Mouse (Mus musculus): ENCODE measurements at regions not wholly inside any gene's neighbourhood (a gene's known extent, or its start where the extent isn't known, plus 50 kb on each side); places are given as distances from the start of the nearest gene placed in this dataset.
"Not testable (repeated sequence)": the region's sequence is repeated elsewhere in the genome, so short reads cannot be mapped to it uniquely, and the experiment has no call there.

GRCm38 (mm10) chr7:75360874-75361273 lies 51.8 kb upstream of the Sv2b start:
- DNase-seq (ENCODE audit: low spot score in 2 of 2) = no peak

DNA sequence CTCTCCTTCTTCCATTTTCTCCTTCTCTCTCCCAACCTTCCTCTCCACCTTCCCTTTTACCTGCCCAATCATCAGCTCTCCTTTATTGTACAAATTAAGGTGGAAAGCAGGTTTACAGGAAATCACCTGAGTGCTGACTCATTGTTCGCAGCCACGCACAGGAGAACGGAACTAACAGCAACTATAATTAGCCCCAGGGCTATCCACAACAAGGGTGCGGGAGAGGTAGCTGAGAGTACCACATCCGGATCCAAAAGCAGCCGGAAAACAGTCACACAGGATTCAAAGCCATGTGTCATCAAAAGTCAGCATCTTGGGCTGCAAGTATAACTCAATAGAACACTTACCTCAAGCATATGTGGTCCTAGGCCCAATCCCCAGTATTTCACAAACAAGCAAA lies 53.5 kb upstream of the Sv2b start:
- no peak for DNase-seq (ENCODE audit: low spot score in 2 of 2)

GRCm38 (mm10) chr7:75365480-75365879 lies 56.4 kb upstream of the Sv2b start:
- no peak for DNase-seq (ENCODE audit: low spot score in 2 of 2)

- DNase-seq (ENCODE audit: low spot score in 2 of 2) = peak; percentile 75 to 83
Observed at GRCm38 (mm10) chr7:75366285-75366882, 57.3 kb upstream of the Sv2b start.

DNA sequence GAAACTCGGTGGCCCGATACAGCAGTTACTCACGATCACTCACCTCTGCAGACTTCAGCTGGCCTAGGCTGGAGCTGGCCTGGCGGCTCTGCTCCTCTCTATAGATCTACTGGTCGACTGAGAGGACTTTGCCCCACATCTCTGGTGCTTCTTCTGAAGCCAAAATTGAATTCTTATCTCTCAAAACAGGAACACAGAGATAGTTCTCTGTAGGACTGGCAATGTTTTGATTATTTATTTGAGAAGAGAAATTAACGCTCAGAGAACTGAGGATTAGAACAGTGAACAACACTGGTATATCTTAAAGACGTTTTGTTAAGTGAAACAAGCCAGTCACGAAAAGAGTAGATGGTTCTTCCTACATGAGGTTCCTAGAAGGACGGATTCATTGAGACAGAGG lies 59.3 kb upstream of the Sv2b start:
- DNase-seq (ENCODE audit: low spot score in 2 of 2) = no peak

- no peak for DNase-seq (ENCODE audit: low spot score in 2 of 2)
Observed at GRCm38 (mm10) chr7:75369366-75369765, 60.3 kb upstream of the Sv2b start.

DNA sequence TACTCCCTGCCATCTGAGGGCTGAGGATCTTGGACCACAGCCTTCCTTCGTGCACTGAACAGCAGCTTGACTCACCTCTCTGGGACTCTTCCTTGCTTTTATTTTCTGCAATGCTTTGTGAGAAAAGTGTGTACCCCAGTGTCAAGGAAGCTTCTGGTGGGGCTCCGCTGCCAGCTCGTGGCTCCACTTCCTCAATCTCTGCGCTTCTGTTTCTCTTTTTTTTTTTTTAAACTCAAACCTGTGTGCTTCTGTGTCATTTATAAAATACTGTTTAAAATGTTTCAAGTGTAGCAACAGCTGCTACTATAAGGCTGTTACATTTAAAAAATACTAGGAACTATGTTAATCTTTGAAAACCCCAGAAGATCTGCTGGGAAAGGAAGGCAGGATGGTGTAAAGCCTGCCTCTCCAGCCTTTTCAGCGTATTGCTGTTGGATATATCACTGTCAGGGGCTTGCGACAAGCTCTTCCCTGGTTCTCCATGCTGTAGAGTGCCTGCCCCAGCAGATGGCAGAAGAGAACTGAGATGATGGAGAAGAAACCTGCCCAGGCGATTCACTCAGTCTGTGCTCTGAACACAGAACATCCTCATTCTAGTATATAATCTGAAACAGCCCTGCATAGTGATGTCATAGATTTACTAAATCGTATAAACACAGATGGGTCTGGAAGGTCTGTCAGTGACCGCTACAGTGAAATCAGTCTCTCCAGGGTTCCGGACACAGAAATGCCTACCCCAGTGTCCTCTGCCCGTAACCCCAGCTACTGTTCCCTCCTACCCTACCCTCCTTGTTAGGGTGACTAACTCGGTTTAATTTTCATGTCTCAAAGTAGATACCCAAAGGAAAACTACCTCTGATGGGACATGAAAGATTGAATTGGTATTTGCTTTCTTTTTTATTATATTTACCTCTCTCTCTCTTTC lies 61.8 kb upstream of the Sv2b start:
- peak; percentile 71 to 80 for DNase-seq (ENCODE audit: low spot score in 2 of 2)

DNA sequence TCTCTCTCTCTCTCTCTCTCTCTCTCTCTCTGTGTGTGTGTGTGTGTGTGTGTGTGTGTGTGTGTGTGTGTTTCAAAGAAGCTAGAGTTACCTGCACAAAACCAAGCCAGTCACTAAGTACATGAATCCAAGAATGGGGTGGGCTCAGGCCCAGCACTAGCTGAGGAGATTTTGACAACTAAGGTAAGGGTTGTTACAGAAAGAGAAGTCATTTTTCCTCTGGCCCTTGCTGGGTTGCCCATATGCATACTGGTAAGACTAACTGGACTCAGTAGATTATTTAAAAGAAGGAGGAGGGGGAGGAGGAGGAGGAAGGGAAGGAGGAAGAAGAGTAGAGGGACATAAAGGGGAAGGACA lies 62.4 kb upstream of the Sv2b start:
- DNase-seq (ENCODE audit: low spot score in 2 of 2) = no peak

DNA sequence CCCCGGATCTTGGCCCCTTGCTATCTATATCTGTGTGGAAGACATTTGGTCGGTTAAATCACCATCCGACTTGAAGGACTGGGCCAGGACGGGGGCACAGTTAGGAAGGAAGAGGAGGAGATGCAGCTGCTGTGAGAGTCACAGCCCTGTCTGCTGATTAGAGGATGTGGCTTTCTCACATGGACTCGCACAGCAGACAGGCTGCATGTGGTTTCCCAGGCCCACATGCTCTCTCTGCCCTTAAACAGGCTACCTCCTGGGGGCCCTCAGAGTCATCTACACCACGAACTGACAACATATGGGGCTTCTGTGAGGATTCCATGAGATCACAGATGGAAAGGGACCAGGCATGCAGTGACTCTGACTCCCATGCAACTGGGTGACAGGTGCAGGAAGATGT lies 62.9 kb upstream of the Sv2b start:
- DNase-seq (ENCODE audit: low spot score in 2 of 2) = no peak

- DNase-seq (ENCODE audit: low spot score in 2 of 2) = no peak
Observed at GRCm38 (mm10) chr7:75372892-75373444, 63.9 kb upstream of the Sv2b start.

DNA sequence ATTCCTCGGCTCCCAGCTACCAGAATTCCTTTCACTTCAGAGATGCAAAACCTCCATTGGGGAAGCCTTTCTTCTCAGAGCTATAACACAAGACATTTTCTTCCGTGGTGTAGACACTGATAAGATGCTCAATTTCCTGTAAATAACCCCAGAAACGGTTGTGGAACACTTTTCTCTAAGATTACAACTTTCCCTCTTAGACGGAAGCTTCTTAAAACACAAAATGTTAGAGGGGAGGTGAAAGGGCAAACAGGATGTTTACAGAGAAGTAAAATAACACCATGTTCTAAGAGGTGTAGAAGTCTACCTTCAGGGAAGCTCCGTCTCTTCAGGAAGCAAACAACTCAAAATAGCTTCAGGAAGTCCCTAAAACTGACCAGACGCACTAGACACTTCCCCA lies 65.4 kb upstream of the Sv2b start:
- DNase-seq (ENCODE audit: low spot score in 2 of 2) = no peak

- DNase-seq (ENCODE audit: low spot score in 2 of 2) = no peak
Observed at GRCm38 (mm10) chr7:75379595-75379994, 70.5 kb upstream of the Sv2b start.

- DNase-seq (ENCODE audit: low spot score in 2 of 2) = no peak
Observed at GRCm38 (mm10) chr7:75384506-75384911, 70.8 kb upstream of the Akap13 start.

- no peak for DNase-seq (ENCODE audit: low spot score in 2 of 2)
Observed at GRCm38 (mm10) chr7:75387033-75387432, 68.3 kb upstream of the Akap13 start.

DNA sequence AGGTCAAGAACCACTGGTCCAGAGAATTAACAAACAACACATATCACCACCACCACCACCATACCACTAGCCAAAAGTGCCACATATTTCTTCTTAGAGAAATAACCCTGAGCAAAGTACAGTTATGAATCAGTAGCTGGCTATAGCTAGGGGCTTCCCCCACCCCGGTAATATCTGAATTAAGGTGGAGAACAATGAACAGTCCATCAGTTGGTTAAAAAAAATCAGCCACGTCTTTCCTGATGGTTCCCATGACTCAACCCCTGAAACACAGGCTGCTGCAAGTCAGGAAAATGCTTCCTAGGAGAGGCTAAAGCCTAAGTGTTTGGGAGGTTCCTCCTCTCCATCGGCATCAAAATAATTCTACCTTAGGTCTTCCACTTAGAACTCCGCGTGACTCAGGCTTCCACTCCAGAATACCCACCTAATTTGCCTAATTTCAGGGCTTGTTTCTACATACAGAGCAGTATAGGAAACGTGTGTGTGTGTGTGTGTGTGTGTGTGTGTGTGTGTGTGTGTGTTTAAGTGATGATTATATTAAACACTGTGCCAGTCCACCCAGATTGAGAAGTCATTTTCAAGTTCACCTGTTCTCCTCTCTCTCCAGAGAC lies 67.4 kb upstream of the Akap13 start:
- DNase-seq (ENCODE audit: low spot score in 2 of 2) = no peak

DNA sequence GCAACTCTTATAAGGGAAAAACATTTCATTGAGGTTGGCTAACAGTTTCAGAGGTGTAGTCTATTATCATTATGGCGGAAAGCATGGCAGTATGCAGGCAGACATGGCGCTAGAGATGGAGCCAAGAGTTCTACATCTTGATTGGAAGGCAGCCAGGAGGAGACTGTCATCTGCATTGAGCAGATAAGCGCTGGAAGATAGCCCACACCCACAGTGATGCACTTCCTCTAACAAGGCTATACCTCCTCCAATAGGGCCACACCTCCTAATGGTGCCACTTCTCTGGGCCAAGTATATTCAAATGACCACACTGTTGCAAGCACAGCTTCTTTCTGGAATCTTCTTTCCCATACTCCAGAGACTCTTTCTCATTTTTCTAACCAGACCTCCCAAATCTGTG lies 65.2 kb upstream of the Akap13 start:
- no peak for DNase-seq (ENCODE audit: low spot score in 2 of 2)

DNA sequence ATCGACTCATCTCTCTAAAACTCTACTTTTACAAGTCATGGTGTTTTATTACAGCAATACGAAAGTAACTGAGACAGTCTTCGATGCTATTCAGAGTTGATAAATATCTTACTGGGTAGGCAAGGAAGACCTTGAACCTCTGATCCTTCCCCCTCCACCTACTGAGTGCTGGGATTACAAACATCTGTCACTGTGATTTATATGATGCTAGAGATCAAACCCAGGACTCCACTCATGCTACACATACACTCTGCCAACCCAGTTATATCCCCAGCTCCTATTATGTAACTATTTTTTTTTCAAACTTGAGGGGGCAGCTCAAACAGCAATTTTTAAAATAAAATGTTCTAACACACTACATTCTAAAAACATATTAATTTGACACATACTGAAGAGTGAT lies 62.6 kb upstream of the Akap13 start:
- DNase-seq (ENCODE audit: low spot score in 2 of 2) = no peak

DNA sequence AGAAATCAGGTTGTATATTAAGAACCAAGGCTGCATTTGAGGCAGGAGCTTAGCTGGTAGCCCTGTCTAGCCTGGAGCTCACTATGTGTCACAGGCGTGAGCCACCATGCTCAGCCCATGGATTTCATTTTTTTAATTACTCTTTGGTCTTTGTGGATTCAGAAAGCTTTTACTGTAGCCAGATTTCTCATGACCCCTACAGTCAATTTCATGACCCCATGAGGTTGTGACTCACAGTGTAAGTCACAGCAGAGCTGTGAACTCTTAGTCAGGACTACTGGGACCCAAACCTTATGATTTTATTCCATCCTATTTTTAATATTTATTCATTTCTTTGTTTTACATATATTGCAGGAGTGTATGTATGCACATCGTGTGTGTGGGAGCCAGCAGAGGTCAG lies 61.9 kb upstream of the Akap13 start:
- no peak for DNase-seq (ENCODE audit: low spot score in 2 of 2)

DNA sequence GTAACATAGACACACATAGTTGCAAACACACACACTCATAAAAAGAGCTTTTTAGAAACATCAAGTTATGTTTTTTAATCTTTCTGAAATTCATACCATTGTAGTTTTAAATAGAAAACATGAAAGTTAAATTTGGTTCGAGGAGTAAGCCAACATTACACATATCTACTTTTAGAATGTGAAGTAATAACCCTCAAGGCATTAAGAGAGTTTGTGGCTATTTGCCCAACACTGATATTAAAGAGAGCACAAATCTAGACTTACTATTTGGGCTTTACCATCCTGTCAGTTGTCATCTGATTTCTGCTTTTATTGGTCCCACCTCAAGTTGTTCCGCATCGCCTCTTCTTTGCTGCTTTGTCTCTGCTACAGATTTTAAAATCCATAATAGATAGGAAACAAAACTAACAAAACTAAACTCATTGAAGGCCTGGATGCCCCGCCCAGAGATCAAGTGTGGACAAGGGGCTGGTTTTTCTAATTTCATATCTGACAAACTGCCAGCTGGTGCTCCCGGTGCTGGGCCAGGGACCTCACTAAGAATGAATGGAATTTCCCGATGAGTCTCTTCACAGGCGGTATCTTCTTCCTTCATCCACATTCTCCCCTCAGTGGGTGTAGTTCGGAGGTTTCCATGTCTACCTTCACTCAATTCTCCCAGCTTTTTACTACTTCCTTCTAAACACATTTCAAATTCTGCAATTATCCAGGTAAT lies 60.3 kb upstream of the Akap13 start:
- DNase-seq (ENCODE audit: low spot score in 2 of 2) = no peak

GRCm38 (mm10) chr7:75397559-75397958 lies 57.8 kb upstream of the Akap13 start:
- peak; percentile 26 to 30 for DNase-seq (ENCODE audit: low spot score in 2 of 2)

- not testable (repeated sequence) for DNase-seq (ENCODE audit: low spot score in 2 of 2)
Observed at GRCm38 (mm10) chr7:75398480-75398879, 56.9 kb upstream of the Akap13 start.

All from adrenal gland, adult 18-20 months (tissue).